Mouse (Mus musculus) cerebellum, postnatal 14 days (tissue): ENCODE data around the gene Celsr1.
"Not testable (repeated sequence)": the region's sequence is repeated elsewhere in the genome, so short reads cannot be mapped to it uniquely, and the experiment has no call there.

Experiments
- DNase-seq, 2 experiments: peaks; one replicate each; pipeline ENCODE4 v3.0.0; 2021; ENCODE audit warnings: mixed read lengths in 2 of 2

The Celsr1 gene

DNA sequence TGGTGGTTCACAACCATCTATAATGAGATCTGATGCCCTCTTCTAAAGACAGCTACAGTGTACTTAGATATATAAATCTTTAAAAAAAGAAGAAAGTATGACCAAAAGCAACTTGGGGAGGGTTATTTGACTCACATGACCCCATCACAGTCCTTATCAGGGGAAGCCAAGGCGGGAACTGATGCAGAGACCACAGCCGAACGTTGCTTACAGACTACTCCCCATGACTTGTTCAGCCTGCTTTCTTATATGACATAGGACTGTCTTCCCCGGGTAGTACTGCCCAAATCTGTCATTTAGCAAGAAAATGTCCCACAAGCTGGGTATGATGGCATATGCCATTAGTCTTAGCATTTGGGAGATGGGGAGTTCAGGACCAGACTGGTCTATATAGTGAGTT lies 144.3 kb downstream of the Celsr1 start:
- no peak for DNase-seq

- DNase-seq = no peak
Observed at GRCm38 (mm10) chr15:85885606-85886005, 148.0 kb downstream of the Celsr1 start.

GRCm38 (mm10) chr15:85879498-85879895 lies 154.1 kb downstream of the Celsr1 start:
- peak in 1 of 2 experiments; percentile 66 for DNase-seq

DNA sequence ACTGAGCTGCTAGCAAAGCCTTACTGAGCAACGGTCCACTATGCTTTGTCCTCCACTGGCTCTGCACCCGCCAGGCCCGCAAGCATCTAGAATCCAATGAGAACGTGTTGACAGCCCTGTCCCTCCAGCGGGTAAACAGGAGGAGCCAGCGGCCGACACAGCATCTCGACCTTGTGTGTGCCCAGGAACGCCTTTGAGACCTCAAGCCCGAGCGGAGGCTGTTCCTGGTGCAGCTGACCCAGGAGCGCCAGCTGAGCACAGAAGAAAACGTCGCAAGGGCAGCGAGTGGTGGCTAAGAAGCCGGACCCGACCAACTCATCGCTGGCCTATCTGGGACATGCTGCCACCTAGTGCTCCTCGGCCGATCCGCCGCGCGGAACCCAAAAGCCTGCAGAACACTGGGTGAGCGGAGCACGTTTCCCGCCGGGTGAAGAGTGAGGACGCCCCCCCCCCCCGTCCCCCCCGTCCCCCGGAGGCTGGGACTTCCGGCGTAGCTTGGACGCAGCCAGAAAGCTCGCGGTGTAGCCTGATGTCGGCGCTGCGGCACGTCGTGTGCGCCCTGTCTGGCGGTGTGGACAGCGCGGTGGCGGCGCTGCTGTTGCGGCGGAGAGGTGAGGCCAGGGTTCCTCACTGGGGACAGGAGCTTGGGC lies 154.6 kb downstream of the Celsr1 start, which contains the start of gene Trmu:
TSS of gene Trmu (plus strand) at position 465 of the 650 bp plus-strand sequence.
- peak; percentile 94 to 95 for DNase-seq

- no peak for DNase-seq
Observed at GRCm38 (mm10) chr15:85877336-85877735, 156.2 kb downstream of the Celsr1 start.

- DNase-seq = peak; percentile 87
Observed at GRCm38 (mm10) chr15:85867696-85868095, 165.9 kb downstream of the Celsr1 start.

DNA sequence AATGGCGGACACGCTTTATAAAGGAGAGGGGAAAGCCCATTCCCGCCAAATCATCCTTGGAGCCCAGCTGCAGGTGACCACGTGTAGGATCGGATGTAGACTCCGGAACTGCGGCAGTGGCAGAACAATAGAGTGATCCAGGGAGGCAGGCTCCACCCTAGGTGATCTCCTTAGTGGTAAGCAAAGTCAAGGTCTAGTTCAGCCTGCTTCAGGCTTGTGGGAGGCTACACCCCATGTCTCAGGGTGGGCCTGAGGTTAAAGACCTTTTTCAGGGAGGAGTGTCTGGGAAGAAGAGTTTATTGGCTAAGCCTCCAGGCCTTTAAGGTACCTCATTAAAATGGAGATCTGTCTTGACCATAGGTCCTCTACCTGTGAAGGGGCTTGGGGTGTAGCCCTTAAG lies 167.7 kb downstream of the Celsr1 start:
- not testable (repeated sequence) for DNase-seq

DNA sequence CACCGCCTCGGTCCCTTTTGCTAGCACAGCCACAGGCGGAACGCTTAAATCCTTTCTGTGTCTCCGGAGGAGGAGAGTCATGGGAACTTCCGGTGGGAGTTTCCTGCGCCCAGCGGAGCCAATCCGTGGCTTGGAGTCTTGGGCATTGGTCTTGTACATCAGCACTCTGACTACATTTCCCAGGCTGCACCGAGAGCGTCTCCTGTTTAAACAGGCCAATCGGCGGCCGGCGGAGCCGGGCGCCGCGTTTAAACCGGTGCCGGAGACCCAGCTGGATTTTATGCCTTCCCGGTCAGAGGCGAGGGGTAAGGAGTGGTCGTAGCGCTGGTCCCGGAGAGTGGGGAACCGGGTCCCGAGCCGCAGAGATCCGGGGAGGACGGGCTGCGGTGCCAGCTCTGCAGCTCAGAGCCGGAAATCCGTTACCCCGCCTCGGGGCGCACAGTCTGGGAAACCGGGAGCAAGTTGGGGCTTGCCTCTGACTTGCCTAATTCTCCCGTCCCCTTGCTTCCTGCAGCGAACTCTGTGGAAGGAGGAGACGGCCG lies 174.0 kb downstream of the Celsr1 start, which contains the start of gene Gtse1:
TSS of gene Gtse1 (plus strand) at position 256 of the 542 bp plus-strand sequence.
- DNase-seq = peak; percentile 94 to 95

- peak in 1 of 2 experiments; percentile 50 for DNase-seq
Observed at GRCm38 (mm10) chr15:85858980-85859489, 174.5 kb downstream of the Celsr1 start.

- peak; percentile 49 to 56 for DNase-seq
Observed at GRCm38 (mm10) chr15:85851656-85852392, 181.8 kb downstream of the Celsr1 start.
